Mouse (Mus musculus) C2C12 (cell line): ENCODE measurements around the gene Lysmd1. TPM values are rescaled to one million over a fixed set of nuclear protein-coding genes. Genes with fewer than 3 reads are reported as not detected.
"Not testable (repeated sequence)": the region's sequence is repeated elsewhere in the genome, so short reads cannot be mapped to it uniquely, and the experiment has no call there.

Experiments used
- H3K27me3 ChIP-seq: one replicate; pipeline ENCODE4 v1.6.1; 2011; ENCODE audit not compliant: control insufficient read depth, insufficient read depth, insufficient read length
- H3K36me3 ChIP-seq: one replicate; pipeline ENCODE4 v1.6.1; 2011; ENCODE audit not compliant: control insufficient read depth, insufficient read depth
- H3K4me3 ChIP-seq: one replicate; pipeline ENCODE4 v1.5.1; 2011; ENCODE audit warnings: mild to moderate bottlenecking, control low read depth; ENCODE audit not compliant: poor library complexity, insufficient read depth, severe bottlenecking
- H3K79me2 ChIP-seq: one replicate; pipeline ENCODE4 v1.6.1; 2011; ENCODE audit not compliant: control insufficient read depth, insufficient read depth
- H3K79me3 ChIP-seq: one replicate; pipeline ENCODE4 v1.6.1; 2011; ENCODE audit warnings: low read depth, control low read depth
- H3ac ChIP-seq: one replicate; pipeline ENCODE3; 2011; ENCODE audit warnings: low read depth; ENCODE audit not compliant: control insufficient read depth, insufficient read length
- CEBPB ChIP-seq: IDR thresholded peaks from one replicate; pipeline ENCODE4 v1.6.1; 2011; ENCODE audit warnings: low read depth, mild to moderate bottlenecking, control low read depth, moderate library complexity
- CTCF ChIP-seq: IDR thresholded peaks from one replicate; pipeline ENCODE4 v1.5.1; 2011; ENCODE audit not compliant: control insufficient read depth, insufficient read depth, insufficient read length
- FOSL1 ChIP-seq: IDR thresholded peaks from one replicate; pipeline ENCODE4 v1.8.0; 2011; ENCODE audit warnings: mild to moderate bottlenecking, low read length; ENCODE audit not compliant: poor library complexity, insufficient read depth, severe bottlenecking
- MAX ChIP-seq: IDR thresholded peaks from one replicate; pipeline ENCODE4 v1.6.1; 2011; ENCODE audit warnings: mild to moderate bottlenecking, control low read depth
- MYOD1 ChIP-seq: IDR thresholded peaks from one replicate; pipeline ENCODE4 v1.6.1; 2011; ENCODE audit warnings: low read depth; ENCODE audit not compliant: control insufficient read depth, insufficient read length
- MYOG ChIP-seq: IDR thresholded peaks from one replicate; pipeline ENCODE4 v1.6.1; 2011; ENCODE audit not compliant: control insufficient read depth, insufficient read length; ENCODE audit errors: extremely low read depth
- USF1 ChIP-seq: IDR thresholded peaks from one replicate; pipeline ENCODE4 v1.6.1; 2011; ENCODE audit warnings: low read depth, mild to moderate bottlenecking, control low read depth, moderate library complexity
- polyA plus RNA-seq: library from polyadenylated mRNA; unstranded; fragments of >200 nt; fragmentation: generic; extraction: Trizol; gene quantifications from one replicate; pipeline ENCODE4 v1.2.1, GENCODE M21; 2012; ENCODE audit warnings: missing spikeins

Gene Lysmd1
- polyA plus RNA-seq, 1 experiment = 3.4 TPM

DNA sequence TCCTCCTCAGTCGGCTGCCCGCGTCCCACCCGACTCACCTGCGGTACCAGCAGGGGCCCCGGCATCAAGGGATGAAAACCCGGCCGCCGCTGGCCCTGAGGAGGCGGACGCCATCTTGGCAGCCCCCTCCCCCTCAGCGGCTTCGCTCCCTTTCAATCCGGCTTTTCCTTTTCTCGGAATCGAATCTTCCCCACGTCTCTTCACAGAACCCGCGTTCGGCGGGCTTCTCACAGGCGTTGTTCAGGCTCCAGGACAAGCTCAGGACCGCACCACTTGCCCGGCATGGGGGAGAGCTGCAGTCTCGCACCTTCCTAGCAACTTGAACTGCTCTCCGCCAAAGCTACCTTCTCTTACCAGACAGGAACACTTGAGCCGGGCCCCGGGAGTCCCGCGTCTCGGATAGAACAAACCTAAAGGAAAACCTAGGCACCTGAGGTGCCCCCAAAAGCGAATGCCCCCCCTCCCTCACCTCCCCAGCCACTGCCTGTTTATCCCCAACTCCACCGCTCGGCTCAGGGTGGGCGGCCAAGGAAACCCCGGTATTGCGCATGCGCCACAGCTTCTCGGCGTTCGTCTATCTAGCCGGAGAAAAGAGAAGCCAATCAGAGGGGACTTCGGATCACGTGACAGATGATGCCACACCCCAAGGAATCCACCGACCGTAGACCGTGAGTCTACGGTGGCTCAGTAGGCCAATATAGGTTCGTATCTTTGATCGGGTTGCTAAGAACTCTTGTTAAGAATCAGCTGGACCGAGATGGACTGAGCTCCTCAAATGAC, 27.4 kb upstream of the Lysmd1 start, which contains the start of gene Pip5k1a:
Gene Pip5k1a (minus strand): TSS at position 593 of the 780 bp plus-strand sequence.
- peak within 1 kb of the TSS; percentile 97 for H3K4me3 ChIP-seq
- H3K36me3 ChIP-seq = peaks cover 10% of the 10 kb centered on the region
- TF ChIP-seq CTCF (no peak), USF1 (peak; percentile 99)
- peaks cover 48% of the 10 kb centered on the region for H3K79me3 ChIP-seq
- H3K79me2 ChIP-seq = peaks cover 58% of the 10 kb centered on the region
- H3ac ChIP-seq = peak within 1 kb of the TSS; percentile 89
- no peaks in the 10 kb centered on the region for H3K27me3 ChIP-seq

DNA sequence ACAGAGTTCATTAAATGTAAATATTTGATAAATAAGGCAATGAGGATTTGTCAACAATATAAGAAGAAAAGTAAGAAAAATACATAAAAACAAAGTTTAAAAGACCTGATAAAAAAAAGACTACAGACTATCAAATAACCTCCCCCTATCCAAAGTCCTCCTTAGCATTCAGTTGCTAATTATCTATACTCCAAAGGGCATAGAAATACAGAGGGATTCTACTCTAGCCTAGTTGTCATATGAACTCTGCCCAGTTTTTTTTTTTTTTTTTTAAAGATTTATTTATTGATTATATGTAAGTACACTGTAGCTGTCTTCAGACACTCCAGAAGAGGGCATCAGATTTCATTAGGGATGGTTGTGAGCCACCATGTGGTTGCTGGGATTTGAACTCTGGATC, 26.6 kb upstream of the Lysmd1 start:
- H3K79me2 ChIP-seq = peaks cover 58% of the 10 kb centered on the region
- H3K36me3 ChIP-seq, H3K4me3 ChIP-seq: not testable (repeated sequence)

DNA sequence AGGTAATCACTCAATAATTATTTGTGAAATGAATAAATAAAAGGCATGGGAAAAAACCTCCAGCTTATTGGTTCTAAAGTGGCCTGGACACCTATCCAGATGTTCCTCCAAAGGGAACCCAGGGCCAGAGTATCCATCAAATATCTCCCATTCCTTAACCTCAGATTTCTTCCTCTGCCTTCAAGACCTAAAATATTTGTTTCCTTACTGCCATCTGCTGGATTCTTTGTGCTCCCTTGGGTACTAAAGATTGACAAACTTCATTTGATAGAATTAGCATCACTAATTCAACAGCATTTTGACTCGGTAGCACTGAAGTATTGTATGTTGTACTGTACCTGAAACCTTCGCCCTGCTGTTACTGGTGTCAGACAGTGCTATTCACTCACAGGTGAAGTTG, 26.0 kb upstream of the Lysmd1 start:
- Histone ChIP-seq H3K4me3 (no peak overlapping the region), H3K27me3 (no peaks in the 10 kb centered on the region), H3K36me3 (no peaks in the 10 kb centered on the region), H3K79me3 (peaks cover 46% of the 10 kb centered on the region), H3ac (no peak overlapping the region), H3K79me2 (peaks cover 58% of the 10 kb centered on the region)
- TF ChIP-seq USF1 = no peak
- no peak for TF ChIP-seq MYOD1
- TF ChIP-seq CTCF = no peak

More for the DNA sequence above, 26.6 kb upstream of the Lysmd1 start:
- not testable (repeated sequence) for H3ac ChIP-seq, H3K27me3 ChIP-seq
- peaks cover 44% of the 10 kb centered on the region for H3K79me3 ChIP-seq

DNA sequence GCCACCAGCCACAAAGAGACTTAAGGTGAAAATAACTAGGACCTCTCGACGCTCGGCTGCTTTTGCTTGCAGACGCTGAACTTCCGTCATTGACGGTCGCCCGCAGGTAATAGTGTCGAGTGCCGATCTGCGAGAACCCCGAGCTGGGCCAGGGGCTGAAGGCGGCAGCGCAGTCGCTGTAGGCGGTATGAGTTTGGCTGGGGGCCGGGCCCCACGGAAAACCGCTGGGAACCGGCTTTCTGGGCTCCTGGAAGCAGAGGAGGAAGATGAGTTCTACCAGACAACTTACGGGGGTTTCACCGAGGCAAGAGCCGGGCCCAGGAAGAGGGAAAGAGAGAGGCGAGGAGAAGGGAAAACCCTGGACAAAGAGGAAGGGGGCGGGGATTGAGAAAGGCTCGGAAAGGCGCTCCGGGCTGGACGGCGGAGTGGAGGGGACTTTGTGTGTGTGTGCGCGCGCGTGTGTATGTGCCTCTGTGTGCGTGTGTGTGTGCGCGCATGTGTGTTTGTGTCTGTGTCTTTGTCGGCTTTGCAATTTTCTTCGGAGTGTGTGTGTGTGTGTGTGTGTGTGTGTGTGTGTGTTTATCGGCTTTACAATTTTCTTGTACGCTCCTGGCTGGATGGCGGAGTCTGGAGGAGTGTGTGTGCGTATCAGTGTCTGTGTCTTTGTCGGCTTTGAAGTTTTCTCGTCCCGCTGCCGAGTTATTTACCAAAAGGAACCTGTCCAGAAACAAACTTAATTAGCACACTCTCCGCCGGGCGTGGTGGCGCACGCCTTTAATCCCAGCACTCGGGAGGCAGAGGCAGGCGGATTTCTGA, 22.8 kb upstream of the Lysmd1 start, which contains the start of gene Vps72:
Gene Vps72 (plus strand): TSS at position 112 of the 816 bp plus-strand sequence.
- Histone ChIP-seq H3ac (peak within 1 kb of the TSS; percentile 75), H3K36me3 (peaks cover 19% of the 10 kb centered on the region), H3K79me2 (peaks cover 41% of the 10 kb centered on the region), H3K27me3 (no peaks in the 10 kb centered on the region), H3K4me3 (peak within 1 kb of the TSS; percentile 66), H3K79me3 (peaks cover 28% of the 10 kb centered on the region)
- no peak for TF ChIP-seq FOSL1
- TF ChIP-seq CEBPB = no peak
- TF ChIP-seq MYOG = no peak
- TF ChIP-seq MYOD1 = no peak
- no peak for TF ChIP-seq MAX

DNA sequence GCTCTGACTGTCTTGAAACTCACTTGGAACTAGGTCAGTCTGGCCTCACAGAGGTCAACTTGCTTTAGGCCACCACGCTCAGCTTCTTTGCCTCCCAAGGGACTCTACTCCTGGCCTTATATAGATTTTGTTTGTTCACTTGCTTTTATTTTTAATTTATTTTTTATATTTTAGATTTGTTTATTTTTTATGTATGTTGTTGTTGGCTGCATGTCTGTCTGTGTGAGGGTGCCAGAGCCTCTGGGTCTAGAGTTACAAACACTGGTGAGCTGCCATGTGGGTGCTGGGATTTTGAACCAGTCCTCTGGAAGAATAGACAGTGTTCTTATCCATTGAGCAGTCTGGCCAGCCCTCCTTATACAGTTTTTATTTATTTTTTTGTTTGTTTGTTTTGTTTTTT, 21.1 kb upstream of the Lysmd1 start:
- TF ChIP-seq MYOD1 = no peak
- TF ChIP-seq CTCF = no peak
- TF ChIP-seq MYOG = no peak
- TF ChIP-seq FOSL1 = no peak
- no peak for TF ChIP-seq MAX
- TF ChIP-seq CEBPB = no peak
- no peak for TF ChIP-seq USF1
- Histone ChIP-seq H3K79me2 (peaks cover 36% of the 10 kb centered on the region), H3K4me3 (no peak overlapping the region), H3ac (no peak overlapping the region), H3K36me3 (peaks cover 21% of the 10 kb centered on the region), H3K79me3 (peaks cover 25% of the 10 kb centered on the region), H3K27me3 (no peaks in the 10 kb centered on the region)

DNA sequence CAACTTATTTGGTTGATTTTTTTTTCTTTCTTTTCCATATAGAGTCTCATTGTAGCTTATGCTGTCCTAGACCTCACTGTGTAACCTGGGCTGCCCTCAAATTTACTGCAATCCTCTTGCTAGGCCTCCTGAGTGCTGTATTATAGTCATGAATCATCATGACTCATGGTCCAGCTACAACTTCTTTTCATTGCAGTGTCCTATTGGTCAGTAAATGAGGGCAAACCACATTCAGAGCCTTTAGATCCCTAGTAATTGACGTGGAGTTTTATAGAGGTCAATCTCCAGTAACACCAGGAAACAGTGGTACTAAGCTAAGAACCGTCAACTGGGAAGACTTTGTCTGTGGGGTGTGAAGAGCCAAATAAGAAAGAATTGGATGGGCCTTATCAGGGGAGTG, 16.1 kb upstream of the Lysmd1 start:
- H3K36me3 ChIP-seq = peaks cover 62% of the 10 kb centered on the region
- H3K27me3 ChIP-seq = no peaks in the 10 kb centered on the region
- no peak overlapping the region for H3ac ChIP-seq
- no peak overlapping the region for H3K4me3 ChIP-seq
- peaks cover 17% of the 10 kb centered on the region for H3K79me2 ChIP-seq
- TF ChIP-seq CEBPB (no peak), USF1 (no peak), FOSL1 (peak; percentile 91), MAX (peak; percentile 30), CTCF (no peak), MYOD1 (no peak)
- H3K79me3 ChIP-seq = peaks cover 12% of the 10 kb centered on the region
